Mouse (Mus musculus) liver, embryonic 14.5 days (tissue): ENCODE measurements at regions not wholly inside any gene's neighbourhood (a gene's known extent, or its start where the extent isn't known, plus 50 kb on each side); places are given as distances from the start of the nearest gene placed in this dataset.

Experiments
- CTCF ChIP-seq: IDR thresholded peaks from 2 replicates; pipeline ENCODE4 v1.5.1; 2016; ENCODE audit warnings: antibody characterized with exemption, low read depth, control low read depth
- EP300 ChIP-seq: IDR thresholded peaks from 2 replicates; pipeline ENCODE4 v1.6.1; 2016; ENCODE audit warnings: antibody characterized with exemption, low read depth

GRCm38 (mm10) chr7:36224416-36224815 is 421.6 kb upstream of the Zfp507 start:
- TF ChIP-seq EP300 (no peak), CTCF (no peak)
